Mouse (Mus musculus): ENCODE results near the gene Prpf38a. TPM values are rescaled to one million over a fixed set of nuclear protein-coding genes. Genes with fewer than 3 reads are reported as not detected.

Prpf38a gene
- 78.9 and 82.5 TPM in 2 replicates for polyA plus RNA-seq (2014; fragmentation: Nextera tagmentation; extraction: Ambion mirVana)

GRCm38 (mm10) chr4:108578840-108579742 lies at the start of gene Prpf38a, which contains the start of gene Orc1:
Gene Prpf38a (minus strand): TSS chr4:108579336.
Gene Orc1 (plus strand): TSS chr4:108579423.
- H3K9ac ChIP-seq (replicated peaks; ENCODE audit: low read depth, low read length) = peak within 1 kb of the TSS; percentile 63
- H3K9me3 ChIP-seq (ENCODE audit: control insufficient read depth, low read length) = no peaks in the 10 kb centered on the region
- peak within 1 kb of the TSS; percentile 70 for H3K27ac ChIP-seq (ENCODE audit: low read depth, low read length)
- peak within 1 kb of the TSS; percentile 91 for H3K4me2 ChIP-seq (ENCODE audit: low read depth, low read length)
- peaks cover 15% of the 10 kb centered on the region; the same call in 1 of the 2 replicates for H3K4me1 ChIP-seq (ENCODE audit: control insufficient read depth, insufficient read depth, low read length)
- peak; percentile 99 for ATAC-seq (ENCODE audit: low read depth)
- under 1% methylated on average over 64 of the region's 64 CpGs for WGBS
- H3K4me3 ChIP-seq (ENCODE audit: low read depth, low read length) = peak within 1 kb of the TSS; percentile 83
- no peaks in the 10 kb centered on the region for H3K27me3 ChIP-seq (ENCODE audit: control insufficient read depth, insufficient read depth, low read length)
- H3K36me3 ChIP-seq (ENCODE audit: control insufficient read depth, insufficient read depth, low read length) = peaks cover 20% of the 10 kb centered on the region

GRCm38 (mm10) chr4:108627066-108627465 lies 47.9 kb upstream of the Prpf38a start:
- peaks cover 59% of the 10 kb centered on the region for H3K36me3 ChIP-seq (ENCODE audit: control insufficient read depth, insufficient read depth, low read length)
- no peak overlapping the region for H3K4me3 ChIP-seq (ENCODE audit: low read depth, low read length)
- no peak overlapping the region for H3K27ac ChIP-seq (ENCODE audit: low read depth, low read length)
- no peak for ATAC-seq (ENCODE audit: low read depth)
- H3K9ac ChIP-seq (replicated peaks; ENCODE audit: low read depth, low read length) = no peak overlapping the region
- 89% methylated on average over 5 of the region's 5 CpGs for WGBS
- no peak overlapping the region for H3K4me2 ChIP-seq (ENCODE audit: low read depth, low read length)
- no peaks in the 10 kb centered on the region for H3K4me1 ChIP-seq (ENCODE audit: control insufficient read depth, insufficient read depth, low read length)
- H3K27me3 ChIP-seq (ENCODE audit: control insufficient read depth, insufficient read depth, low read length) = no peaks in the 10 kb centered on the region
- no peaks in the 10 kb centered on the region for H3K9me3 ChIP-seq (ENCODE audit: control insufficient read depth, low read length)

- 94% methylated on average over 6 of the region's 6 CpGs for WGBS
- H3K4me3 ChIP-seq (ENCODE audit: low read depth, low read length) = no peak overlapping the region
- no peaks in the 10 kb centered on the region for H3K27me3 ChIP-seq (ENCODE audit: control insufficient read depth, insufficient read depth, low read length)
- no peak overlapping the region for H3K9ac ChIP-seq (replicated peaks; ENCODE audit: low read depth, low read length)
- H3K4me2 ChIP-seq (ENCODE audit: low read depth, low read length) = no peak overlapping the region
- H3K27ac ChIP-seq (ENCODE audit: low read depth, low read length) = no peak overlapping the region
- H3K4me1 ChIP-seq (ENCODE audit: control insufficient read depth, insufficient read depth, low read length) = peaks cover 16% of the 10 kb centered on the region
- no peaks in the 10 kb centered on the region for H3K9me3 ChIP-seq (ENCODE audit: control insufficient read depth, low read length)
- ATAC-seq (ENCODE audit: low read depth) = no peak
- H3K36me3 ChIP-seq (ENCODE audit: control insufficient read depth, insufficient read depth, low read length) = peaks cover 15% of the 10 kb centered on the region; the same call in 1 of the 2 replicates
These were observed 42.4 kb upstream of the Prpf38a start for GRCm38 (mm10) chr4:108621504-108621903.

- no peaks in the 10 kb centered on the region for H3K9me3 ChIP-seq (ENCODE audit: control insufficient read depth, low read length)
- H3K9ac ChIP-seq (replicated peaks; ENCODE audit: low read depth, low read length) = peak overlapping the region; percentile 77
- H3K36me3 ChIP-seq (ENCODE audit: control insufficient read depth, insufficient read depth, low read length) = peaks cover 10% of the 10 kb centered on the region; the same call in 1 of the 2 replicates
- peak overlapping the region; percentile 68 for H3K4me3 ChIP-seq (ENCODE audit: low read depth, low read length)
- WGBS = 19% methylated on average over 8 of the region's 8 CpGs
- peak overlapping the region; percentile 85 for H3K27ac ChIP-seq (ENCODE audit: low read depth, low read length)
- H3K4me2 ChIP-seq (ENCODE audit: low read depth, low read length) = peak overlapping the region; percentile 93
- peaks cover 16% of the 10 kb centered on the region for H3K4me1 ChIP-seq (ENCODE audit: control insufficient read depth, insufficient read depth, low read length)
- peak; percentile 18; the same call in 1 of the 2 replicates for ATAC-seq (ENCODE audit: low read depth)
- no peaks in the 10 kb centered on the region for H3K27me3 ChIP-seq (ENCODE audit: control insufficient read depth, insufficient read depth, low read length)
These were observed 41.4 kb upstream of the Prpf38a start for GRCm38 (mm10) chr4:108620536-108620935.

- WGBS = under 1% methylated on average over 68 of the region's 86 CpGs
- ATAC-seq (ENCODE audit: low read depth) = peak; percentile 95
- H3K4me2 ChIP-seq (ENCODE audit: low read depth, low read length) = peak within 1 kb of the TSS; percentile 93
These were observed 40.6 kb upstream of the Prpf38a start, which contains the start of gene Cc2d1b for GRCm38 (mm10) chr4:108619587-108620341. Gene Cc2d1b (plus strand): TSS chr4:108619940.

GRCm38 (mm10) chr4:108619165-108619564 lies 40.0 kb upstream of the Prpf38a start:
- Histone ChIP-seq H3K4me1 (ENCODE audit: control insufficient read depth, insufficient read depth, low read length) (peaks cover 16% of the 10 kb centered on the region), H3K4me2 (ENCODE audit: low read depth, low read length) (peak overlapping the region; percentile 93), H3K36me3 (ENCODE audit: control insufficient read depth, insufficient read depth, low read length) (peaks cover 6% of the 10 kb centered on the region; the same call in 1 of the 2 replicates), H3K27me3 (ENCODE audit: control insufficient read depth, insufficient read depth, low read length) (no peaks in the 10 kb centered on the region), H3K27ac (ENCODE audit: low read depth, low read length) (peak overlapping the region; percentile 85), H3K4me3 (ENCODE audit: low read depth, low read length) (peak overlapping the region; percentile 68), H3K9ac (replicated peaks; ENCODE audit: low read depth, low read length) (peak overlapping the region; percentile 77), H3K9me3 (ENCODE audit: control insufficient read depth, low read length) (no peaks in the 10 kb centered on the region)
- WGBS = under 1% methylated on average over 10 of the region's 10 CpGs
- ATAC-seq (ENCODE audit: low read depth) = peak; percentile 56

More at GRCm38 (mm10) chr4:108619587-108620341, 40.6 kb upstream of the Prpf38a start, which contains the start of gene Cc2d1b:
- Histone ChIP-seq H3K27me3 (ENCODE audit: control insufficient read depth, insufficient read depth, low read length) (no peaks in the 10 kb centered on the region), H3K36me3 (ENCODE audit: control insufficient read depth, insufficient read depth, low read length) (peaks cover 6% of the 10 kb centered on the region; the same call in 1 of the 2 replicates), H3K9me3 (ENCODE audit: control insufficient read depth, low read length) (no peaks in the 10 kb centered on the region), H3K4me1 (ENCODE audit: control insufficient read depth, insufficient read depth, low read length) (peaks cover 16% of the 10 kb centered on the region), H3K9ac (replicated peaks; ENCODE audit: low read depth, low read length) (peak within 1 kb of the TSS; percentile 77), H3K4me3 (ENCODE audit: low read depth, low read length) (peak within 1 kb of the TSS; percentile 68), H3K27ac (ENCODE audit: low read depth, low read length) (peak within 1 kb of the TSS; percentile 85)

- H3K4me3 ChIP-seq (ENCODE audit: low read depth, low read length) = peak overlapping the region; percentile 68; the same call in 1 of the 2 replicates
- no peaks in the 10 kb centered on the region for H3K27me3 ChIP-seq (ENCODE audit: control insufficient read depth, insufficient read depth, low read length)
- peak overlapping the region; percentile 93; the same call in 1 of the 2 replicates for H3K4me2 ChIP-seq (ENCODE audit: low read depth, low read length)
- H3K9ac ChIP-seq (replicated peaks; ENCODE audit: low read depth, low read length) = 0 out of 2 replicates have a peak overlapping the region, but pooled peaks have one; percentile 77
- no peak overlapping the region; the same call in 1 of the 2 replicates for H3K27ac ChIP-seq (ENCODE audit: low read depth, low read length)
- no peaks in the 10 kb centered on the region for H3K9me3 ChIP-seq (ENCODE audit: control insufficient read depth, low read length)
- H3K4me1 ChIP-seq (ENCODE audit: control insufficient read depth, insufficient read depth, low read length) = peaks cover 16% of the 10 kb centered on the region
- peaks cover 6% of the 10 kb centered on the region; the same call in 1 of the 2 replicates for H3K36me3 ChIP-seq (ENCODE audit: control insufficient read depth, insufficient read depth, low read length)
- WGBS = 70% methylated on average over 4 of the region's 4 CpGs
- ATAC-seq (ENCODE audit: low read depth) = no peak
These were observed 39.5 kb upstream of the Prpf38a start for GRCm38 (mm10) chr4:108618586-108618985.

- no peak overlapping the region for H3K9ac ChIP-seq (replicated peaks; ENCODE audit: low read depth, low read length)
- H3K9me3 ChIP-seq (ENCODE audit: control insufficient read depth, low read length) = no peaks in the 10 kb centered on the region
- no peaks in the 10 kb centered on the region for H3K27me3 ChIP-seq (ENCODE audit: control insufficient read depth, insufficient read depth, low read length)
- WGBS = 86% methylated on average over 5 of the region's 5 CpGs
- H3K27ac ChIP-seq (ENCODE audit: low read depth, low read length) = no peak overlapping the region
- no peak for ATAC-seq (ENCODE audit: low read depth)
- no peak overlapping the region for H3K4me3 ChIP-seq (ENCODE audit: low read depth, low read length)
- H3K4me1 ChIP-seq (ENCODE audit: control insufficient read depth, insufficient read depth, low read length) = no peaks in the 10 kb centered on the region
- H3K4me2 ChIP-seq (ENCODE audit: low read depth, low read length) = no peak overlapping the region
- H3K36me3 ChIP-seq (ENCODE audit: control insufficient read depth, insufficient read depth, low read length) = no peaks in the 10 kb centered on the region
These were observed 31.8 kb upstream of the Prpf38a start for GRCm38 (mm10) chr4:108610935-108611334.
